Mouse (Mus musculus) cortical plate, adult 2 months (tissue): ENCODE measurements around the gene Aldh3b2.

Experiments
- CTCF ChIP-seq: fragments of 200-500 bp; IDR thresholded peaks from 2 replicates; pipeline ENCODE4 v1.5.1; 2011; ENCODE audit warnings: mild to moderate bottlenecking, control low read depth, low read length; ENCODE audit not compliant: insufficient read depth; ENCODE audit errors: extremely low read depth
- POLR2A ChIP-seq: fragments of 200-500 bp; IDR thresholded peaks from 2 replicates; pipeline ENCODE4 v1.6.1; 2011; ENCODE audit warnings: mild to moderate bottlenecking, low read length, control low read depth; ENCODE audit not compliant: insufficient read depth; ENCODE audit errors: extremely low read depth

GRCm38 (mm10) chr19:3972229-3972628, at the start of gene Aldh3b2:
- TF ChIP-seq POLR2A (no peak), CTCF (no peak)
